Mouse (Mus musculus) bone marrow, adult 2 months (tissue): ENCODE data around the gene Armc6. TPM values are rescaled to one million over a fixed set of nuclear protein-coding genes. Genes with fewer than 3 reads are reported as not detected.

Experiments
- H3K27ac ChIP-seq: fragments of 200-500 bp; 2 replicates; pipeline ENCODE4 v1.5.1; 2012; ENCODE audit warnings: low read depth, mild to moderate bottlenecking, control low read depth, inconsistent platforms, low read length; ENCODE audit not compliant: control insufficient read depth, poor library complexity, insufficient read depth
- H3K4me1 ChIP-seq: fragments of 200-500 bp; 2 replicates; pipeline ENCODE4 v1.6.1; 2011; ENCODE audit warnings: low read length; ENCODE audit not compliant: control insufficient read depth, insufficient read depth
- H3K4me3 ChIP-seq: fragments of 200-500 bp; replicated peaks from 2 replicates; pipeline ENCODE3; 2011; ENCODE audit warnings: mild to moderate bottlenecking, low read depth, low read length, control low read depth; ENCODE audit not compliant: control insufficient read depth
- CTCF ChIP-seq: fragments of 200-500 bp; IDR thresholded peaks from 2 replicates; pipeline ENCODE4 v1.5.1; 2011; ENCODE audit warnings: low read length, control low read depth; ENCODE audit not compliant: control insufficient read depth, insufficient read depth
- POLR2A ChIP-seq: fragments of 200-500 bp; IDR thresholded peaks from 2 replicates; pipeline ENCODE4 v1.6.1; 2011; ENCODE audit warnings: low read depth, mild to moderate bottlenecking, control low read depth, low read length, borderline replicate concordance; ENCODE audit not compliant: control insufficient read depth
- whole genome bisulfite sequencing: fragments of 180-500 bp; shearing (Covaris S2); methylation state at CpG from one replicate; pipeline ENCODE4 v1.1.7; 2018; 5-methylcytosine and 5-hydroxymethylcytosine counted together
- polyA plus RNA-seq: library from polyadenylated mRNA; stranded (reverse); fragments of >200 nt; gene quantifications from 2 replicates; pipeline ENCODE4 v1.2.4, GENCODE M21; 2011; ENCODE audit warnings: low replicate concordance; ENCODE audit not compliant: missing spikeins, insufficient read depth, insufficient read length

Gene Armc6
- polyA plus RNA-seq, 1 experiment, result 9.8 TPM

- H3K27ac ChIP-seq, result no peak overlapping the region
- no peaks in the 10 kb centered on the region; the same call in none of the 2 replicates for H3K4me1 ChIP-seq
- 71% methylated on average over 1 of the region's 1 CpGs for WGBS
- TF ChIP-seq POLR2A, result no peak
- TF ChIP-seq CTCF, result 0 out of 2 replicates have a peak, but pooled peaks have one; percentile 14
- no peak overlapping the region for H3K4me3 ChIP-seq
Measured at GRCm38 (mm10) chr8:70254628-70255027, 20.4 kb upstream of the Armc6 start.

GRCm38 (mm10) chr8:70247841-70248240 is 13.6 kb upstream of the Armc6 start:
- Histone ChIP-seq H3K4me1 (peaks cover 2% of the 10 kb centered on the region), H3K27ac (no peak overlapping the region), H3K4me3 (no peak overlapping the region)
- WGBS, result 91% methylated on average over 3 of the region's 3 CpGs
- TF ChIP-seq POLR2A (no peak), CTCF (no peak)

- Histone ChIP-seq H3K4me3 (no peak overlapping the region), H3K27ac (no peak overlapping the region), H3K4me1 (peaks cover 2% of the 10 kb centered on the region)
- 87% methylated on average over 6 of the region's 6 CpGs for WGBS
- no peak for TF ChIP-seq POLR2A
Measured at GRCm38 (mm10) chr8:70246622-70247021, 12.4 kb upstream of the Armc6 start.

- Histone ChIP-seq H3K27ac (no peak overlapping the region), H3K4me1 (no peaks in the 10 kb centered on the region), H3K4me3 (no peak overlapping the region)
- peak; percentile 44; the same call in 1 of the 2 replicates for TF ChIP-seq CTCF
- no peak for TF ChIP-seq POLR2A
- 85% methylated on average over 5 of the region's 5 CpGs for WGBS
Measured at GRCm38 (mm10) chr8:70240642-70241041, 6.4 kb upstream of the Armc6 start.

- no peak overlapping the region for H3K27ac ChIP-seq
- WGBS, result 39% methylated on average over 2 of the region's 2 CpGs
Measured at GRCm38 (mm10) chr8:70237842-70238241, 3.6 kb upstream of the Armc6 start.

GRCm38 (mm10) chr8:70234781-70235128 is 489 bp upstream of the Armc6 start:
- H3K27ac ChIP-seq, result peak overlapping the region; percentile 94
- under 1% methylated on average over 15 of the region's 15 CpGs for WGBS
- H3K4me1 ChIP-seq, result no peaks in the 10 kb centered on the region; the same call in 1 of the 2 replicates
- H3K4me3 ChIP-seq, result peak overlapping the region; percentile 85
- TF ChIP-seq CTCF (no peak), POLR2A (no peak)

More at GRCm38 (mm10) chr8:70237842-70238241, 3.6 kb upstream of the Armc6 start:
- H3K4me3 ChIP-seq, result no peak overlapping the region
- TF ChIP-seq POLR2A (no peak), CTCF (no peak)
- H3K4me1 ChIP-seq, result no peaks in the 10 kb centered on the region; the same call in 1 of the 2 replicates

GRCm38 (mm10) chr8:70233606-70234005 is 660 bp downstream of the Armc6 start:
- Histone ChIP-seq H3K27ac (no peak overlapping the region; the same call in 1 of the 2 replicates), H3K4me3 (peak overlapping the region; percentile 94), H3K4me1 (no peaks in the 10 kb centered on the region; the same call in 1 of the 2 replicates)
- 11% methylated on average over 13 of the region's 13 CpGs for WGBS
- TF ChIP-seq CTCF (no peak), POLR2A (no peak)

GRCm38 (mm10) chr8:70230837-70231236 is 3.4 kb downstream of the Armc6 start:
- Histone ChIP-seq H3K4me1 (no peaks in the 10 kb centered on the region; the same call in 1 of the 2 replicates), H3K27ac (no peak overlapping the region), H3K4me3 (no peak overlapping the region)
- 93% methylated on average over 9 of the region's 9 CpGs for WGBS
- no peak for TF ChIP-seq POLR2A
- no peak for TF ChIP-seq CTCF

GRCm38 (mm10) chr8:70227997-70228396 is 6.3 kb downstream of the Armc6 start:
- WGBS, result 87% methylated on average over 4 of the region's 4 CpGs
- H3K4me1 ChIP-seq, result no peaks in the 10 kb centered on the region; the same call in 1 of the 2 replicates
- TF ChIP-seq CTCF, result no peak
- no peak for TF ChIP-seq POLR2A
- no peak overlapping the region for H3K27ac ChIP-seq
- no peak overlapping the region for H3K4me3 ChIP-seq
